Mouse (Mus musculus): Measurements from ENCODE around the gene Mrps15.
A peak's percentile ranks its signal among the peaks of the same experiment; 100 is the strongest.

Gene Mrps15

GRCm38 (mm10) chr4:126046851-126047585 lies at the start of gene Mrps15:
Gene Mrps15 (plus strand): TSS chr4:126046925.
- peak; percentile 92 for DNase-seq (ENCODE audit: inconsistent ontology term)

- no peak for DNase-seq (ENCODE audit: inconsistent ontology term)
These were observed 48.9 kb upstream of the Mrps15 start for GRCm38 (mm10) chr4:125997826-125998225.

GRCm38 (mm10) chr4:126001311-126002199 lies 45.2 kb upstream of the Mrps15 start:
- DNase-seq (ENCODE audit: inconsistent ontology term), result no peak

DNA sequence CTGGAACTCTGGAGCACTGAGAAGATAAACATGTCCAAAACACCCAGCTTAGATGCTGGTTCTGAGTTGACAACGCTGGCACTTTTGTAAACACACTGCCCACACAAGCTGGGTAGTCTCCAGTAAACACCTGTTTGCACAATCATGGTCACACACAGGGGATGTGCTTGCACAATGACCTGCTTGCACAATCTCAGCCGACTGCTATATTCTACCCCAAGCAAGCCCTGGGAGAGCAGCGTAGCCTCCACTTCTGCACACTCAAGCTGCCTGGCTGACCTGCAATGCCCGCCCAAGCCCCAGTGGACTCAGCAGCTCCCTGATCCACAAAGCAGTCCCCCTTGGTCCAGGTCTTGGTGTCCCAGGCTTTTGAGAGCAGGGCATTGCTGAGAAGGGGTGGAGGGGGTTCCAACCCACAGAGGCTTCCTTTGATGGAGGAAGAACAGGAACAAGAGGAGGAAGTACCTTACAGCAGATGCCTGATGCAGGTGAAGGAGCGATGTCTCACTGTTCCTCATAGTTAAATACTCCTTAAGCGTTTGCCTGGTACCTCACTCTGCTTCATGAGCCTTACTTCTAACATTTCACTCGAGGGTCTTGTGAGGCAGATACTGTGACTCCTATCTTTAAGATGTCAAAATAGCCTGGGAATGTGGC lies 28.9 kb upstream of the Mrps15 start:
- no peak for DNase-seq (ENCODE audit: inconsistent ontology term)

DNA sequence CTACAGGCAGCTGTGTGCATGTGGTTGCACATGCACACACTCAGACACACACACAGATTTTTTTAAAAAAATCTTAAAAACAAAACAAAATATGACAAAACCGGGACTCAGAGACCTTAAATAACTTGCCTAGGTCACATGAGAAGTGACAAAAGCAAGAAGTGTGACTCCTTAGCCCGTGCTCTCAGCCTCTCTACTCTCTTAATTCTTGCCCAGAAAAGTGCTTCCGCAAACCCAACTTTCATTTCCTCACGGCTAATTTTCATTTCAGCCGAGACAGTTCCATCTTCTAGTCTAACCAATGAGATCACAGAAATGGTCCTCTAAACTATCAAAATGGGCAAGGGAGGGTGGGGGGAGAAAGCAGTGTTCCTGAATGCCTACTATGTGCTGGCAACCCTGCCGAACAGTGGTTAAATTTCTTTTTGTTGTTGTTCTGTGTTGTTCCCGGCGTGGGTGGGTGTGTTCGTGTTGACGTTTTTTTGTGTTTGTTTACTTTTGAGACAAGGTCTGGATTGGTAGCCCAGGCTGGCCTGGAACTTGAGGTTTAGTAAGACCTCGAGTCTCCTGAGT lies 27.7 kb upstream of the Mrps15 start:
- no peak for DNase-seq (ENCODE audit: inconsistent ontology term)

DNA sequence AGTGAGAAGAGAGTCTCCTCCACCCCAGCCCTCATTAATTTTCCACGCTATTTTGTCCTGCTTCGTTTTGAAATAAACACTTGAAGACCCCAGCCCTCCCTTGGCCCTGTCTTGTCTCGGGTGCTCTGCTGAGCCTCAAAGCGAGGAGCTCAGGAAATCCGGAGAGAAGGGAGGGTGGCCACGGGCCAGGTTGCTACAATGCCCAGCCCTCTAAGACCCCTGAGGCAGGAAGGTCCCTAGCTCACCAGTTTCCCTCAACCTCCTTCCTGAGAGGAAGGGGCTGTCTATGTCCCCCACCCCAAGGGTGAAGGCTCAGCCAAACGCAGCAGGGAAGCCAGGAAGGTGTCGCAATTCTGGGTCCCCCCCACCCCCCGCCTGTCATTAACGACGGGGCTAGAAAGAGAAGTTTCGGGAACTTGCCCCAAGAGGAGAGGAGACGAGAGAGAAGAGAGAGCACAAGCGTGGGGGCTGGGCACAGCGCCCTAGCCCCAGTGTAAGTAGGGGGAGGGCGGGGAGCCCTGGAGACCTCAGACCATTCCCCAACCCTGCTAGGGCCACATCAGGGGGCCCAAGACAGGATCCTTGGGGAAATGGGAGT lies 22.3 kb upstream of the Mrps15 start, which contains the start of gene Csf3r:
TSS of gene Csf3r (plus strand) at position 248 of the 598 bp plus-strand sequence.
- DNase-seq (ENCODE audit: inconsistent ontology term), result no peak

DNA sequence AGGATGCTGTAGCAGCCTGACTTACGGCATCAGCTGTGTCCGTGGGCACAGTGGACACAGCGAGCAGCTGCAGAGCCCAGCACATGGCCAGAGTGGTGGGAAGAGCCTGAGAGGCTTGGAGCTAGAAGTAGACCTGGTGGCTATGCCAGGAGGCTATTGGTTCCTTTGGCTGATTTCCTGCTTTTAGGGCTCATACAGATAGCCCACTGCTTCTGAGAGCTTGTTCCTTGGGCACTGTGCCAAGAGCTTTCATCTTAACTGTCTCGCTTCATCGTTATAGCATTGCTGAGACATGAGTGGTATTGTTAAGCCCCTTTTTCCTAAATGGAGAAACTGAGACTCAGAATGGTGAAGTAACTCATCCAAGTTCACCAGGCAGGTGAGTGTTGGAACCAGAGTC lies 20.9 kb upstream of the Mrps15 start:
- DNase-seq (ENCODE audit: inconsistent ontology term), result no peak

DNA sequence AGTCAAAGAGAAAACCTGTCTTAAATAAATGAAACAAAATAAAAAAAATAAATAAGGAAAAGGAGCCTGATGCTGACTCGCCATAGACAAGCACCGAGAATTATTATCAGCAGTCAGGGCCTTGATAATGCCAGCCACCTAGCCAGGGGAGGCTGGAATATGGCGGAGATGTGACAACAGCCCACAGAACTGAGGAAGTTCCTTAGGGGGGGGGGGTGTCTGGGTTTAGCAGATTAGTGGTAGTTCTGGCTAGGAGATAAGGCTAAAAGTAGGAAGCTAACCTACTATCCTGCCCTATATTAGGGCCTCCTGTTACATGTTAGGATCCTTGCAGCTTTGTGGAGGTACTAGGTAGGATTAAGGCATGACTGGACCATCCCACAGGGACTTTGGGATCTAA lies 18.7 kb upstream of the Mrps15 start:
- no peak for DNase-seq (ENCODE audit: inconsistent ontology term)

DNA sequence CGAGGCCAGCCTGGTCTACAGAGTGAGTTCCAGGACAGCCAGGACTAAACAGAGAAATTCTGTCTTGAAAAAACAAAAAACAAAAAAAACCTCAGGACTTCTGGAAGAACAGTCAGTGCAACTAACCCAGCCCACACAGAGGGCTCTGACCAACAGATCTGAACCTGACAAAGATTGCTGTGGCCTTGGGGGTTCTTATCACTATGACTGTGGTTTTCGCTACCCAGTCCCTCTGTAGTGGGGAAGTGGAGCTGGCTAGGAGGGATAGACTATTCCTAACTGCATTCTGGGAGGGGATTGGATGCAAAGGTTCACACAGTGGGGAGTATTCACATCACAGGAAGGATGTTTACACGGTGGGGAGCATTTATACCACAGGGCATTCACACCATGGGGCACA lies 17.7 kb upstream of the Mrps15 start:
- DNase-seq (ENCODE audit: inconsistent ontology term), result no peak

GRCm38 (mm10) chr4:126030705-126031104 lies 16.0 kb upstream of the Mrps15 start:
- no peak for DNase-seq (ENCODE audit: inconsistent ontology term)

DNA sequence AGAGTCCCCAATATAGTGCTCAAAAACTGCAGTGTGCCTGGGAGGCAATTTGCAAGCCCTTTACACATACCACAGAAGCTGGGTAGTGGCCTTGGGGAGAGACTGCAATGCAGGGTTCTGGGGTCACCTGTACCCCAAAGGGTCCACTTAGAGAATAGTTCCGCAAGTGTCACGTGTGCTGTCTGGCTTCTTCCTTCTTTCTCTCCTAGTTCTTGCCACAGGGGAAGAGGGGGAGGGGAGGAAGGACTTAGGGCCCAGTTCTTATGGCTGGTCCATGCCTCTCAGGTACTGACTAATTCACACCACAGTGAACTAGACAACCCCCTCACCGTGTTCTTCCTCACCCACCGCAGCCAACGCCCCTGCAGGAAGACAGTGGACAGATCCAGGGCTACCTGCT lies 11.3 kb upstream of the Mrps15 start:
- DNase-seq (ENCODE audit: inconsistent ontology term), result no peak

DNA sequence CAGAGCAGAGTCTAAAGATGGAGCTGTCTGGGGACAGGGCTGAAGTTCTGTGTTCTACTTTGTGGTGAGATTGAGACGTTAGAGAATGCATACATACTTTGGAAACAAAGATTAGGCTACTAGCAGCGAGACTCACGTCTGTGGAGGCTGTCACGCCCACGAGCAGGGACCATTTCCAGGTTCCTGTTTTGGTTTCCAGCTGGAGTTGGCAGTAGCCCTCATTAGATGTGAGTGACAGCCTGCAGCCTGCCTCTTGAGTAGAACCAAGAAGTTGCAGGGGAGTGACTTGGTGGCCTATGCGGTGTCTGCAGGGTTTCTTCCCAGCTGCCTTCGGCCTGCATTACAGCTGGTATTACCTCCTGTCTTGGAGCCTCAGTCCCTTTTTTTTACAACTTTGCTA lies 4.9 kb downstream of the Mrps15 start:
- DNase-seq (ENCODE audit: inconsistent ontology term), result no peak

DNA sequence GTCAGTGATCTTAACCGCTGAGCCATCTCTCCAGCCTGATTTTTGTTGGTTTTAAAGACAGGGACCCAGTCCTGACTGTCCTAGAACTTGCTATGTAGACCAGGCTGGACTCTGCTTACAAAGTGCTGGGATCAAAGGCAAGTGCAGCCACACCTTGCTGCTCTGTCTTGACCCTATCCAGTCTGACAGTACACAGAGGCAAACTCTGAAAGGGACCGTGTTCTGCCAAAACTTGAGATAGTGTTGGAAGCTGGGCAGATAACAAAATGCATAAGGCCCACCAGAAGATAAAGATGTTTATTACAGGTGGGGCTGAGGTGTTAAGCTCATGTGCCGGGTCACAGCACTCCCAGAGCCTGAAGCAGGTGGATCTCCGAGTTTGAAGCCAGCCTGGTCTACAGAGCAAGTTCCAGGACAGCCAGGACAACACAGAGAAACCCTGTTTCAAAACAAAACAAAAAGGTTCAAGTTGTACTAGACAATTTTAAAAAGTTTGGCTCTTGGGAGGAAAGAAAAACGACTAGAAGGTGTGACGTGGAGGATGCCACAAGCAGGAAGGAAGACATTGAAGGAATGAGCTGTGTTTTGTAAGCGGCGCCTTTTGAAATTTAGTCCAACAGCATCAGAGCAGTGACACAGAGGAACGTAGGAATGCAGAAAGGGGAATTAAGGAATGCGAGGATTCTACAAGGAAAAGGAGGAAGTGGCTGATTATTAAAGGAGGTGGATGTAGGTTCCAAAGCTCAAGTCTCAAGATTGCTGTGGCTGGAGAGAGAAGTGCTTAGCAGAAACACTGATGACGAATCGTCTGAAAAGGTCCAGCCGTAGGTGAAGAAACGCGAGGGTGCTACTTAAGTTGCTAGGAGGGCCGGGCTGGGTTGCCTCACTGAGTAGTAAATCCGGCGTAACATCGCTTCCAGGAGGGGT lies 10.7 kb downstream of the Mrps15 start:
- peak; percentile 49 for DNase-seq (ENCODE audit: inconsistent ontology term)

DNA sequence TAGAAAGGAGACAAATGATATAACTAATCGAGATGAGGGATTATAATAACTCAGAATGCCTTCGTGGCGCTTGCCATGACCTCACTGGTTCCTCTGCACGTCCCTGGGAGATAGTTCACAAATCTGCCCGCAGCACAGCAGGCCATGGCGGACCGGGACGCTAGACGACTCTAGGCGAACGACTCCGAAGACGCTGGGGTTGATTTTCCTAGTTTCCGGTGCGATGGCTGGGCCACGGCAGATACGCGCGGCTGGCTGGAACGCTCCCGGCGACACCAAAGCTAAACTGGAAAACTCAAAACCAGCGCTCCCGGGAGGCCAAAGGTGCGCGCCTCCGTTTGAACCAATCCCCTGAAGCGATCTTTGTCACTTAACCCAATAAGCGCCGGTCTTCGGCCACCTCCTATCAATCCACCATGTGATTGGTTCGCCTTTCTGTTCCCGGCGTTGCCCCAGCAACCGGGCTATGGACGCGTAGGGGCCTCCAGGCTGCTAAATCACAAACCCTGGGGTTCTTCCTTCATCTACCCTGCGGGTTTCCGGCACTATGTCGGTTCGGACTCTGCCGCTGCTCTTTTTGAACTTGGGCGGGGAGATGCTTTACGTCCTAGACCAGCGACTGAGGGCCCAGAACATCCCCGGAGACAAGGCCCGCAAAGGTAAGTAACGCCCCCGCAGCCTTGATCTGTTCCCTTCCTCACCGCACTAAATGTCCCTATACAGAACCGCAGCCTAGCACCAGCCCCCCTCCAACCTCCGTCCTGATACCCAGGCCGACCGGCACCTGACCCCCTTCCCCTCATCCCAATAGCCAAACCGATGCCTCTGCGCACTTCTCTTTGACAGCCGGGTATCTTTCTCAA lies 11.6 kb downstream of the Mrps15 start, which contains the start of gene Oscp1:
TSS of gene Oscp1 (plus strand) at position 432 of the 863 bp plus-strand sequence.
- DNase-seq (ENCODE audit: inconsistent ontology term), result peak; percentile 93

DNA sequence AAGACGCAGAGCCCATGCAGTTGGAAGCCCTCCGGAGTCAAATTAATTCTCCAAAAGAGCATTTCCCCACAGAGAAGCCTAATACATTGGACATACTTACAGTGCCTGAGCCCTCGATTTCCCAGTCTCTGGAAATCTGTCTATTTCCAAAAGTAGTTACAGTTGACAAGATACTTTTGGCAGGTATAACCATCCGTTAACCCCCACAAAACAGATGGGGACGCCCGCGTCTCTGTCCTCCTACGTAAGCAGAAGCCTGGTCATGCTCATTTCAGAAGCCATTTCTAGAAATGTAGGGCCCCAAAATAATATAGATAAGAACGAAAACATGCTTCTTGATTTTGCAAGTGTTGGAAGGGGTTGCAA lies 12.3 kb downstream of the Mrps15 start:
- DNase-seq (ENCODE audit: inconsistent ontology term), result no peak

- DNase-seq (ENCODE audit: inconsistent ontology term), result no peak
These were observed 16.1 kb downstream of the Mrps15 start for GRCm38 (mm10) chr4:126062856-126063255.

GRCm38 (mm10) chr4:126065241-126065640 lies 18.5 kb downstream of the Mrps15 start:
- no peak for DNase-seq (ENCODE audit: inconsistent ontology term)

DNA sequence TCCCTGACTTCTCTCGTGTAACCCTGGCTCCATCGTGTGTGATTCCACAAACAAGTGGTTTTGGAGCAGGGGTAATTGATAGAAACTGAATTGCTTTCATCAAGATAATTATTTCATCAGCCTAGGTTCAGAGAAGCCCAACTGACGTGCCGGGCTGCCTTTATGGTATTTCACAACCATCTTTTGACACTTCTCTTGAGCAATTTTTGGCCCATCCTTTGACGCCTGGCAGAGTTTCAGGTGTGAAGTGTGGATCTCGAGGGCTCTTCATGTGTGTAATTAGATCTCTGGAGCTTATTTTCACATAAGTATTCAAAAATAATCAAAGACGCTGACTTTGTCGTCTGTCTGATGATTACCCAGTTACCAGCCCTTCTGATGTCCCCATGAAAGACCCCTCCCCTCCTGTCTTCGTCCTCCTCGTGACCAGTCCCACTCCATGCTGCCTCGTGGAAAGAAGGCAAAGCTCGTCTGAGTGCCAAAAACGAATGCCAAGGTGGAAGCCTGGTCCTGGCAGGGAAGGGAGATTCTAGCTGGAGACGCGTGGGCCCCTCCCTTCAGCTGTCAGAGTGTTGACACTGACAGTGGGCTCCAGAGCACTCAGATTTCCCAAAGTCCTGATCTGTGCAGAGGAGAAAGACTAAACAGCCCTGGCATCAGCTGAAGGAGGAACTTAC lies 20.8 kb downstream of the Mrps15 start:
- DNase-seq (ENCODE audit: inconsistent ontology term), result peak; percentile 34

- DNase-seq (ENCODE audit: inconsistent ontology term), result no peak
These were observed 22.1 kb downstream of the Mrps15 start for GRCm38 (mm10) chr4:126068842-126069241.

Measured in Muller cell, postnatal 12 days (primary cell).